Mouse (Mus musculus) B cell, adult (primary cell): Measurements from ENCODE around the gene Socs3. TPM values are rescaled to one million over a fixed set of nuclear protein-coding genes. Genes with fewer than 3 reads are reported as not detected.

ENCODE experiments used
- total RNA-seq: library from RNA; stranded (reverse); gene quantifications from 4 replicates; pipeline ENCODE4 v1.2.4, GENCODE M21; 2023; ENCODE audit not compliant: inconsistent age

Gene Socs3
- total RNA-seq = 48.6 to 53.9 TPM (median 51.8 TPM) in 4 replicates

GRCm38 (mm10) chr11:117969945-117970872 is at the start of gene Socs3:
Gene Socs3, minus strand, starts transcription at chr11:117970047.

GRCm38 (mm10) chr11:117986126-117987031 is 16.5 kb upstream of the Socs3 start, which contains the start of gene Pgs1:
Gene Pgs1, plus strand, starts transcription at chr11:117986292.

Other genes with a start within 250 kb of the Socs3 start
- gene Tmc8, start 188.0 kb downstream of the Socs3 start, total RNA-seq = 62.9 to 82.9 TPM (median 68.0 TPM) in 4 replicates
- gene Tmc6, start 187.8 kb downstream of the Socs3 start, total RNA-seq = 139 to 192 TPM (median 154 TPM) in 4 replicates
- gene 6030468B19Rik, start 172.4 kb downstream of the Socs3 start, total RNA-seq = 2.4 to 5.4 TPM (median 2.6 TPM) in 4 replicates
- 9.2 to 15.2 TPM (median 11.7 TPM) in 4 replicates for gene Gm20708, start 160.4 kb downstream of the Socs3 start, total RNA-seq
- 177 to 196 TPM (median 184 TPM) in 4 replicates for gene Syngr2, start 160.4 kb downstream of the Socs3 start, total RNA-seq
- 22.5 to 25.5 TPM (median 23.7 TPM) in 4 replicates for gene Afmid, start 144.1 kb downstream of the Socs3 start, total RNA-seq
- 36.8 to 49.7 TPM (median 40.1 TPM) in 4 replicates for gene Tk1, start 144.0 kb downstream of the Socs3 start, total RNA-seq
- gene Birc5, start 120.8 kb downstream of the Socs3 start, total RNA-seq = 2.0 to 3.8 TPM (median 2.9 TPM) in 4 replicates
- not detected in 4 replicates for gene Tmem235, start 109.3 kb downstream of the Socs3 start, total RNA-seq
- gene Tha1, start 96.6 kb downstream of the Socs3 start, total RNA-seq = 1.4 to 3.8 TPM (median 2.7 TPM) in 4 replicates
- 39.7 to 45.2 TPM (median 42.5 TPM) in 4 replicates for gene Pgs1, start 16.2 kb upstream of the Socs3 start, total RNA-seq
- gene Dnah17, start 160.6 kb upstream of the Socs3 start, total RNA-seq = 0.93 to 1.2 TPM (median 1.1 TPM) in 4 replicates